Mouse (Mus musculus): ENCODE measurements around the gene Cdca4.
"Not testable (repeated sequence)": the region's sequence is repeated elsewhere in the genome, so short reads cannot be mapped to it uniquely, and the experiment has no call there.

Cdca4 gene

GRCm38 (mm10) chr12:112822676-112823075, 6.5 kb downstream of the Cdca4 start:
- DNase-seq (ENCODE audit: low read depth): no peak

DNA sequence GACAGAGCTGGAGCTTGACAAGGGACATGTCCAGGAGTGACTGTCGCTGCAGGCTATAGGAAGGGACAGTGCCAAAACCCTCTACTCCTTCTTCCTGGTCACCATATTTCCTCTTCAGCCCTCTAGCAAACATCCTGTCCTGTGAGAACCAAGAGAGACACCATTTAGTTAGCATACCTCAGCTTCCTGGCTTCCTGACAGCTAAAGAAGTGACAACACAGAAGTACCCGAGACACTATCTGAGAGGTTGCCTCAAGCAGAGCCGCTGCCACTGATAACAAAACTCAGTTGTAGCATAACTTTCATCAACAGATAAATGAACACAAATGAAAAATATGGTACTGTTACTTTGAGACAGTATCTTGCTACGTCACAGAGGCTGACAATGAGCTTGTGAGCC, 7.2 kb downstream of the Cdca4 start:
- no peak for DNase-seq (ENCODE audit: low read depth)

DNA sequence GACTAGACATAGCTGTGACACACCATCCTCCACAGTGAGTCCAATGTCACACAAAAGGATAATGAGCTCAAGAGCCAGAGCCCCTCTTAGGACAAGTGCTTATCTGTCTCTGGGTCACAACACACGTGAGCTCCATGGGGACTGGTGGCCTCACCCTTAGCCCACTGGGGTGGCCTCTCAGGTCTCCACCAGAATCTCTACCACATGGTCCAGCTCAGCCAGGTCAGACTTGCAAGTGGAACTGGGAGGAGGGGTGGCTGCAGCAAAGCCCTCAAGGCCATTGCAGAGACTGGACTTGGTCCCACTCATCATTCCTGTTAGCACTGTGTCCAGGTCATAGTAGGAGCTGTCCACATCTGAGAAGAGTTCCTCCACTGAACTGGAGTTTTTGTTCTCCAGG, 8.0 kb downstream of the Cdca4 start:
- DNase-seq (ENCODE audit: low read depth): no peak

DNA sequence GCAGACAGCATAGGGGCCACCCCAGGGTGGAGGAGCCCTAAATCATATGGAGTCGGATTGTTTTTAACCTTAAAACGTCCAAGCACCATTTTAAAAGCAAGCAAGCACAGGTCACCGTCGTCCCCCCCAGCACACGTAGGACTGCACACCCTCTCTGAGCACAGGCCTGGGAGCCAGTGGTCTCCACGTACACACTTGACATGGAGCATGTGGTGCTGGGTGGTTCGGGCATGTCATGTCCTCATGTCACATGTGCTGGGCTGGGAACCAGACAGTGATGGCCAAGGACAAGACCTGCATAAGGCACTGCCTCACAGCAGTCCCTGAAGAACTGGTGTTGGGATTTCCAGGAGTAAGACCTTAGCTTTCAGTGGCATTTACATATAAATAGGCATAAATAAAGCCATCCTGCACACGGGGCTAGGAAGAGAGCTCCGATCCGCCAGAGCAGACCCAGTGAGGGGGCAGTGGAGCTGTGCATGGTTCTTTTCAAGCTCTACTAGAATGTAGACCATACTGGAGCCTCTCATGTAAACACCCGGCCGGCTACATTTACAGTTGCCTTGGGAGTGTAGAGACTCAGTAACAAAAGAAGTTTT, 8.7 kb downstream of the Cdca4 start:
- no peak for DNase-seq (ENCODE audit: low read depth)

DNA sequence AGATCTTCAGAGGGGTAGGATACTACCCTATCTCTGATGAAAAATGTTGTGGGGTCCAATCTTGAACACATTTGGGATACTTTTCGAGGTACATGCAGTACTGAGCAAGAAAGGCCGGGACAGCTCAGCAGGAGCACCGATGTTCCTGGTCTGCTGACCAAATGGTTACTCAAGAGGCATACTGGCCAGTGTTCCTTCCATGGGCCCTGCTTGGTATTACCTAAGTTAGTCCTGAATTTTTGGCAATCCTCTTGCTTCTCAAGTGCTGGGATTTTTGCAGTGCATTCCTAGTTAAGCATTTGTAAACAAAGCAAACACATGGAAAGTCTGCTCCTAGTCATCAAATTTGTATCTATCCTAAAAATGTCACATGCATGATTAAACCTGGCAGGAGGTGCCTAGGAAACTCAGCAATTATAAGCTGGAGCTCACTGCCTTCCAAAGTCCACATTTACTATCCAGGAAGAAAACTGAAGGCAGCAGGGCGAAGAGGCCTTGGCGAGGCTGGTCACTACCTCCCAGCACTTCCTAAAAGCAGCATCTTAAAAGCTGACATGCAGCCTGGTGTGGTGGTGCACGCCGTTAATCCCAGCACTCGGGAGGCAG, 10.1 kb downstream of the Cdca4 start:
- no peak for DNase-seq (ENCODE audit: low read depth)

DNA sequence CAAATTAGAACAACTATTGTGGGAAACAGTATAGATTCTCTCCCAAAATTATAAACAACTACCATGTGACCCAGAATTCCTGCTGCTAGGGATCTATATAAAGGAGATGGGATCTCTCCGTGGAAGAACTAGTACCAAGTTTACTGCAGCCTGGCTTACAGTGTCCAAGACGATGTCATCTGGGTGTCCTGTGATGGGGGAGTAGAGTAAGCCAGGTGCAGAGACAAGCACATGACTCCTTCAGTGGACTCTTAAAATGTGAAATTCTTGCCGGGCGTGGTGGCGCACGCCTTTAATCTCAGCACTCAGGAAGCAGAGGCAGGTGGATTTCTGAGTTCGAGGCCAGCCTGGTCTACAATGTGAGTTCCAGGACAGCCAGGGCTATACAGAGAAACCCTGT, 12.4 kb downstream of the Cdca4 start:
- DNase-seq (ENCODE audit: low read depth): not testable (repeated sequence)

- peak; percentile 53 for DNase-seq (ENCODE audit: low read depth)
Measured at GRCm38 (mm10) chr12:112816294-112816693, 12.9 kb downstream of the Cdca4 start.

DNA sequence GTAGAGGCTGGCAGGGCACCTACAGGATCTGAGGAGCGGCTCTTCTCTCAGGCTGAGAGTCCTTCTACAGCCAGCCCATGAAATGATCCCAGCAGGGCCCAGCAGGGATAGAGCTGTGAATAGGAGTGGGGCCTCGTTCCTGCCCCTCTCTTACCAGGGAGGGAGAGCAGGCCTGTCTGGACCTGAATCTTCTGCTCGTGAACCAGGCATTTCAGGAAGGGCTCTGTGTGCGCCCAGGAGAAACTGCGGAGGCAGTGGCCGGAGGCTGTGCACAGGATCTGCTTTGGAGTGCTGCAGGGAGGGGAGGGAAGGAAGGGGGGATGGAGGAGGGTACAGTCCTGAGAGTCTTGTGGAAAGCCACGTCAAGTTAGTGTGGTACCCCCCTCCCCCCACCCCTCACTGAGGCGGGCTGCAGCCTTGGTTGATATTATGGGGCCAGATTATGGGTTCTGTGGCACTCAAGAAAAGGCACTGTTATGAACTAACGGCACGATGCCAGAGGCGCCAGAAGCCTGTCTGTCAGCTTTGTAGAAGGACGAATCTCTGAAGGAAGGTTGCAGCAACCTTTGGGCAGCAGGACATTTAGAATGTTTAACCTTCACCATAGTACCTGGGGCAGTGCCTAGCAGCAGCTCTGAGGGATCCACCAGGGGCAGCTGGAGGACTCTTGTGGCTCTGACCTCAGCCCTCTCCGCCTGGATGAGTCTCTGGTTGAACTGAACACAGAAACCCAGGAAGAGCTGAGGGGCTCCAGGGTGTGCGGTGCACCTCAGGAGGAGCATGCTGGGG, 14.3 kb downstream of the Cdca4 start:
- DNase-seq (ENCODE audit: low read depth): no peak

GRCm38 (mm10) chr12:112813370-112813769, 15.9 kb downstream of the Cdca4 start:
- DNase-seq (ENCODE audit: low read depth): no peak

DNA sequence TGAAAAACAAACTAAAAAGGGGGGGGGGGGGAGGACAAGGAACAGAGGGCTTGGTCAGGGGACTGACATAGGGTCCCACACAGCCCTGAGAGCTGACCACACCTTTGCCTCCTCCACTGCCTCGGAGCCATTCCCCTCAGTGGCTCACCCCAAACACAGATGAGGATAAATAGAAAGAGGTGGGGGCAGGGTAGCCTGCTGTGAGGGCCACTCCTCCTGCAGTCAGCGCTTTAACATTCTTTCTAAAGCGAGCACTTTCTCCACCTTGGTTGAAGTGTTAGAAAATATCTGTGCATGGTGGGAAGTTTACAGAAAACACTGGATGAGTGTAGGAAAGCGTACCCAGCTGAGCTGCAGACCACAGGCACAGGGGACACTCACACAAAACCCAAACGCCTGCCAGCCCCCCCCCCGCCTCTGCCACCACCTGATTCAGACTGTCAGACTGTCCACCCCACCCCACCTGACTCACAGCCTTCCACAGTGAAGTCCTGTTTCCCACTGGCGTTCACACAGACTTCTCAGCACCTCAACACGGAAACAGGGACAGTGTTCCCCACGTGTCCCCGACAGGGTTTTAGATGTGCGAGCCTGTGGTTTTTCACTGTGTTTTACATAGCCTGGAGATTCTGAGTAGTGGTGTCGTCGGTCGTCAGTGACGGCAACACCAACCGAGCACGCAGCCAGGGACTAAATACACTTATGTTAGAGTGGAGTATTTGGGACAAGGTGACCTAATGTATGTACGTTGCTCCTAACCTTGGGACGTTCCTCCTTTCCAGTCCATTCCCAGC, 18.9 kb downstream of the Cdca4 start:
- no peak for DNase-seq (ENCODE audit: low read depth)

- DNase-seq (ENCODE audit: low read depth): no peak
Measured at GRCm38 (mm10) chr12:112809641-112810040, 19.6 kb downstream of the Cdca4 start.

DNA sequence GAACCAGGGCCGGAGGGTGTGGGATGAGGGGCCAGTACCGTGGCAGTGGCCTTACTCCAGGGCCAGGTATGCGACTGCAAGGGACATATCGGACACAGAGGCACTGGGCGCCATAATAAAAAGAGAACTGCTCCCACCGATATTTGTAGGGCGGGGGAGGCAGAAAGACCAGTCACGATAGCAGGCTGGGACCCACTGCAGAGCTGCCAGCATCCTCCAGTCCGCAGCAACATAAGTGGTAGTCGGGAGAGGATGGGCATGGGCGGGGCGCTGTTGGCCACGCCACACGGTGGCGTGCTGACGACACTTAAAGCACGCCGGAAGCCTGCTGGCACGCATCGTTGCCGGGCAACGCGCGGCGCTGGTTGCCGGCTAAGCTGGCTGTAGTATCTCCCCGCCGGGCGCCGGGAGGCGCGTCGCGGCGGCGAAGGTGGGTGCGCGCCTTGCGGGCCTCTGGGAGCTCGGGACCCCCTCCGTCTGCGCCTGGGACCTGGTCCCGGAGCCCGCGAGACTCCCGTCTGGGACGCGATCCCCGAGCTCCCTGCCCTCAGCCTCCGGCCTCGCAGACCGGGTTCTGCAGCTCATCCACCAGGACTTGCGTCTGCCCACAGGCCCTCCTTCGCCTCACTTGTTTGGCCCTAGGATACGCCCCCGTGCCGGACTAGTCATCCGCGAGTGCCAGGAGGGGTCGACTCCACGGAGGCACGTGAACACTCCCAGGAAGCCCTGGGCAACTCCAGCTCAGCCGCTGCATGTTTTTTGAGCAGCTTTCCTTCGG, 20.4 kb downstream of the Cdca4 start, which contains the start of gene Clba1:
Clba1 (plus strand) TSS at position 351 of the 778 bp plus-strand sequence.
- peak; percentile 91 for DNase-seq (ENCODE audit: low read depth)

GRCm38 (mm10) chr12:112808212-112808586, 21.0 kb downstream of the Cdca4 start:
- no peak for DNase-seq (ENCODE audit: low read depth)

- DNase-seq (ENCODE audit: low read depth): no peak
Measured at GRCm38 (mm10) chr12:112807796-112808195, 21.4 kb downstream of the Cdca4 start.

DNA sequence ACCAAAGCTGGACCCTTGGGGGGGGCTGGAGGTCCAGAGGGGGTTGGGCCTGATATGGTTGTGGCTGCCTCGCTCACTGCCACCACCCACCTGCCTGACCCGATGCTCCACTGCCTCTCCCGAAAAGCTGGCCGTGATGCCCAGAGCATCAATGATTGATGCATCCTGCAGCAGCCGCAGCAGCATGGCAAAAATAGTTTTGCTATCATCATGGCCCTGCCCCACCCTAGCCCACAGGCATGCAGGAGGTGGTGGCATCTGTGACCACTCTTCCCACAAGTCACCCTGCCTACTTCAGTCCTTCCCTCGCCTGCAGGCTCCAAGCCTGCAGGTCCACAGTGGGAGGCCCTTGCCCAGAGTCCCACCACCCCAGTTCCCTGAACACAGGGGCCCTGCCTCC, 23.2 kb downstream of the Cdca4 start:
- no peak for DNase-seq (ENCODE audit: low read depth)

DNA sequence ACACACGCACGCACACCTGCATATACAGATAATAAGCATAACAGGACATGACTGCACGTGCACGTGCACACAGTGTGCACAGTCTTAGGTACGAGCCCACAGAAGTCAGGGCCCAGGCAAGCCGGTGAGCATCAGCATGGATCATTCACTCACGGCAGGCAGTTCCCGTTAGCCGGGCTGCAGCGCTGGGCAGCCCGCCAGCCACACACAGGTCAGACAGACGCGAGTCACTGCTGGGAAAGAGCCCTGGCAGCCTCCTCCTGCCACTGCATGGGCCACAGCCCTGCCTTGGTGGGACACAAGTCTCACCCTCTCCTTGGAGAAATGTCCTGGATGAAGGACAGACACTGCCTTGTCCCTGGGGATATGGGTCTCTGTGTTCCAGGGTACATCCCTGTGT, 25.2 kb downstream of the Cdca4 start:
- no peak for DNase-seq (ENCODE audit: low read depth)

GRCm38 (mm10) chr12:112802917-112803316, 26.3 kb downstream of the Cdca4 start:
- DNase-seq (ENCODE audit: low read depth): no peak

GRCm38 (mm10) chr12:112801864-112802846, 27.1 kb downstream of the Cdca4 start, which contains the start of gene Ahnak2:
TSS of gene Ahnak2 (minus strand) at chr12:112802657.
- no peak for DNase-seq (ENCODE audit: low read depth)

GRCm38 (mm10) chr12:112800476-112800875, 28.7 kb downstream of the Cdca4 start:
- DNase-seq (ENCODE audit: low read depth): peak; percentile 58

DNA sequence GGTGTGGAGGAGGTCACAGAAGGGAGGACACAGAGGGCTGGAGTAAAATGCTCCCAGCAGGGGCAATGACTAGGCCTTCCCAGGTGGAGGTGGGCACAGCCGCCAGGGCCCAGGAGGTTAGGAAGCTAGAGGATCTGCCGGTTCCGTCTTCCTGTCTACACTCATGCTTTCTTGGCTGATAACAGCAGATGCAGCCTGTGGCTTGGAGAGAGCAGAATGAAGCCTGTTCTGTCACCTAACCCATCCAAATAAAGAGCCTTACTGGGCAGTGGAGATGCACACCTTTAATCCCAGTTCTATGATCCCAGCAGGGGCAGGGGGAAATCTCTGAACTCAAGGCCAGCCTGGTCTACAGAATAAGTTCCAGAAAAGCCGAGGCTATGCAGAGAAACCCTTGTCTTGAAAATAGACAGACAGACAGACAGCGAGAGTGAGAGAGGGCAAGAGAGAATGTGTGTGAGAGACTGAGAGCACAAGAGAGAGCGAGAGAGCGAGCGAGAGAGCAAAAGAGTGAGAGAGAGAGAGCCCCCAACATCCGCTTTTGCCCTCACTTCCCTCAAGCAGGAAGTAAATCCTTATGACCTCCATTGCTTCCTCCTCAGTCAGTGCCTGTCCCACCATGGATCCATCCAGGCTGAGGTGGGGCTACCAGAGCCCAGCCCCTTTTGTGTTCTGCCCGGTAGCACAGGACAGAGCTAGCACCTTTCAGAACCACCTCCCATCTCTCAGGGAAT, 29.8 kb downstream of the Cdca4 start:
- no peak for DNase-seq (ENCODE audit: low read depth)

Measured in 416B (cell line).